Mouse (Mus musculus): Measurements from ENCODE around the gene Bace2. TPM values are rescaled to one million over a fixed set of nuclear protein-coding genes. Genes with fewer than 3 reads are reported as not detected.

Bace2 gene
- polyA plus RNA-seq, 2 experiments from 2014 or later: 0.10 to 2.0 TPM

DNA sequence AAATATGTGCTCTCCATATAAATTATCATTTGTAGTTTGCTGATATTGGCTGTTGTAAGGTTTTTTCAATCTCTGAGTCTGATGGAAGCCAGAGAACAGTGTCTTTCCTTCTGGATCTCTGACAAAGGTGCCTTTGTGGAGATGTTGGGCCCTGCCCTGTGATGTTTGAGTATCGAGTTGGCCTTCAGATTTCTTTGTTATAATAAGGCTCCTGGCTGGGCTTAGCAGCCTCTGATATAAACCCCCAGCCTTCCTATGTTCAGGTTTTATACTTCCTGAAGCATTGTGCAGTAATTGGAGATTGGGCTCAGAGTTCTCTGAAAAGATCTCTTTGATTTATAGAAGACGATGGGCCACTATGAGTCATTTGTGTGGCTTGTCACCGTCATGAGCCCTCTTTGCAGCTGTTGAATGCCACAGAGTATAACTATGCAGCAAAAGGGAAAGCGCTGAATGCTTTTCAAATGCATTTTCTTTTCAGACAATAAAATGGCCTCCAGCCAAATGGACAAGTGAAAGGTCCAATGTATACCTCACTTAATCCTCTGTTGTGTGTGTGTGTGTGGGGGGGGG, 45.8 kb downstream of the Bace2 start:
- peak; percentile 68 for ATAC-seq

DNA sequence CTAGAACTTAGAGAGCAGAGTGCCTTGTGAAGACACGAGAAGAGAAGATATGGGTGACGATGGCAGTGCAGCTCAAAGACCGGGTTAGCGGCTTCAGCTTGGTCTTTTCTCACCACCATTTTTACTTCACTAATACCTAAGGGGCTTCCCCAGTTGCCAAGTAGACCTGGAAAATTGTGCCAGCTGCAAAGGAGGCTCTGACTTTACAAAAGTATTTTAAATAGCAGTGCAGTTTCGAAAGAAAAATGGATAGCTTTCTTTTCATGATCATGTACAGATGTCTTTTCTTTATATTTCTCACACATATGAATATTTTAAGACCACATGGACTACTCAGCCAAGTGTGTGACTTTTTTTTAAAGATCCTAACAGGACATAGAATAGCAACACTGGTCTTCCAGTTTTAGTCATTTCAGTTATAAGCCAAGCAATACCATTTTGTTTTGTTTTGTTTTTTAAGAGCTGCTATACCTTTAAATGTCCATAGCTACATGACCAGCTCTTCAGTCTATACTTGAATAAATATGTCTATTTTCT, 49.0 kb downstream of the Bace2 start:
- ATAC-seq: no peak

DNA sequence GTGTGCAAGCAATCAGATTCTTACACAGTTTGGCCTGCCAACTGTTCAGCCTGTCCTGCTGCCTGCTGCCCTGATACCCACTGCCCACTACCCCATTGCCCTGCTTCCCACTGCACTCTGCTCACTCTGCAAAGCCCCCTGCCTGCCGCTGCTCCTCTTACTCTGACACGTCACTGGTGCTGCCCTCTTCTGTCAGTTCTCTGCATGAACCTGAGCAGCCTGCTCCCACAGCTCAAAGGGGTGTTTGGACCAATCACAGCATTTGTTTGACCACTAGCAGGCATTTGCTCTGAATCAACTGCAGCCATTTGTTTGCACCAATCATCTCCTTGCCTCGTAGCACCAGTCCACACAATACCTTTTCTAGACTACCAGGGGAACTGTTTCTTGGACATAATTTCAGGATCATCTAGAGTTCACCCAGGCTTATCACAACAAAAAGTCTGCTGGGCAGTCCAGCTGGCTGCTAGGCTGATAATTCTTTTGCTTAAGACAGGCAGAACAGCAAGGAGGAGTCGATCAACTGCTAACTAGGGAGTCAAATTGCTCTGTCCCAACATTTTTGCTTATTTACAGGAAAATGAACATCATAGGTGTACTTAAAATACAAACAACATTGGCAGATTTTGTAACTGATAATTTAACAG, 61.5 kb downstream of the Bace2 start:
- no peak for ATAC-seq

GRCm38 (mm10) chr16:97418749-97419453, 62.4 kb downstream of the Bace2 start:
- ATAC-seq: no peak

- ATAC-seq: no peak
Observed at GRCm38 (mm10) chr16:97421671-97422070, 65.1 kb downstream of the Bace2 start.

DNA sequence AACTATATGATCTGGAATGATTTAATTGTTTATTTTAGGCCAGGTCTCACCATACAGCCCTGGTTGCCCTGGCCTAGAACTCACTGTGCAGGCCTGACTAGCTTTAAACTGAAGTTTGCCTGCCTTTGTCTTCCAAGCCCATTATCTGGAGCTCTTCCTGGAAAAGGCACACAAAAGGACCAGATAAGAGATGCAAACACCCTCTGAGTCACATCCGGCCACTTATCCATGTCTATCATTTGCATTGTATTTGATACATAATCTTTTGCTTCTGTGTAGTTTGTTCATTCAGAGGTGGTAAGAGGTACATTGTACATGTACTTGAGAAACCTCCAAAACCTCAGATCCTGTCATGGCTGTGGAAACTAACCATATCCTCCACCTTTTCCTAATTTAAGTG, 67.1 kb downstream of the Bace2 start:
- ATAC-seq: no peak

- ATAC-seq: no peak
Observed at GRCm38 (mm10) chr16:97428026-97428425, 71.5 kb downstream of the Bace2 start.

DNA sequence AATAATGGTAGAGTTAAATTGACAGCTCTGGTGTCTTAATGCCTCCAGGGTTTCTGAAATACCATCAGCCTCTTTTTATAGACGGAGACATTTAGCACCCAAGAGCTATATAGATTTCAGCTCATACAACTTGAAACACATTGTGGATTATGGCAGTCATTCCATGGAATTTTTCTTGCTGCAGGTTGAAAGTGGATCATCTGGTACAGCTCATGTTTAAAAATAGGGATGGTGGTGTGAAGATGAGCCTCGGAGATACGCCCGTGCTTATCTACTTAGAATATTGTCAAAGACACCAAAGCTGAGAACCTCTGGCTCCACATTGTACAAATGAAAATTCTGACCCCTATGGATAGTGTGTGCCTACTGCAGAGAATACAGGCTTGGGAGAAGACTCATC, 73.5 kb downstream of the Bace2 start:
- ATAC-seq: no peak

DNA sequence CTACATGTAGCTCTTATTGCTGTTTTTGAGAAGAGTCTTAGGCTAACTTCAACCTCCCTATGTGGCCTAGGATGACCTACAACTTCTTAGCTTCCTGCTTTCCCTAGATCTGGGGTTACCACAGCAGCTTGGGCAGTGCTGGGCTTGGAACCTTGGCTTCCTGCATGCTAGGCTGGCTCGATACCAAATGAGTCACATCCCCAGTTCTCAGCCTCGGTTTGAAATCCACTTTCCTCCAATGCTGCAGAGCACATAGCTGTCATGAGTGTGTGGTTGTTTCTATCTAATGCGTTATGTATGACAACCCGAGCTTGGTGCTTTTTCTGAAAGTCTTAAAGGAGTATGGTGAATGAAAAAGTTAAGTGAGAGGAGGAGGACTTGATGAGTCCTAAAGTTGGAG, 74.8 kb downstream of the Bace2 start:
- no peak for ATAC-seq

DNA sequence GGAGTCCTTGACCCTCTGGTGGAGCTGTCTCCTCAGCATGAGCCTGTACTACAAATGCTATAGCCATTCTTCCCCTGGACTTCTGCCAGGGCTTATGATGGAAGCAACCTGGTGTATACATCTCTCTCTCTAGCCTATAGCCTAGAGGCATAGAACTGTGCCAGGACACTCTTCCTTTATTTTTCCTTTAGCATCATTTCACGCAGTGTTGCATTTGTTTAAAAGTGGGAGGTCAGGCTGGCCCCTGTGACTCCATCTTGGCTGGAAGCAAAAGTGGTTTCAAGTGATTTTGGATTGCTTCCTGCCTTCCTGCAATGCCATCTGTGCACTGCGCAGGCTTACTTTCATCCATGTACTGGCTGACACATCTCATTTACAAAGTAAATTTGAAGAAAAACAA, 77.7 kb downstream of the Bace2 start:
- ATAC-seq: no peak

- ATAC-seq: no peak
Observed at GRCm38 (mm10) chr16:97437448-97438056, 81.0 kb downstream of the Bace2 start.

GRCm38 (mm10) chr16:97438191-97438590, 81.6 kb downstream of the Bace2 start:
- no peak for ATAC-seq

- no peak for ATAC-seq
Observed at GRCm38 (mm10) chr16:97441967-97442366, 85.4 kb downstream of the Bace2 start.

- ATAC-seq: peak; percentile 82
Observed at GRCm38 (mm10) chr16:97443670-97444263, 87.2 kb downstream of the Bace2 start.

GRCm38 (mm10) chr16:97447386-97447785, 90.8 kb downstream of the Bace2 start:
- no peak for ATAC-seq

GRCm38 (mm10) chr16:97459831-97460230, 103.3 kb downstream of the Bace2 start:
- no peak for ATAC-seq

DNA sequence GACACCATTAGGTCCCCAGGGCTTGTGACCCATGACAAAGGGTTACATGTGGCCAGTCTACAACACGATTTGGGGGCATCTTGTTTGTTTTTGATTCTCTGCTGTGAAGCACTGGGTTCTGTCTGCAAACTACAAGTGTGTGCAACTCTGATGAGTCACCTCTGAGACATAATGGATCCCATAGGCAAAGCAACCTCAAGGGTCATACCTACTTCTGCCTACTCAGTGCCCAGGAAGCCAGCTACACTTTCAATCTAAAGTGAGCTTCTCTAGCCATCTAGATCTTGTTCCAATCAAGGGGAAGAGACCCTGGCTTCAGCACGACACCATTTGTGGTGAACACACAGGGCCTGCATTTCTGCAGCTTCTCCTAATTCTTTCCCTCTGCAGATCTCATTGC, 104.7 kb downstream of the Bace2 start:
- ATAC-seq: no peak

DNA sequence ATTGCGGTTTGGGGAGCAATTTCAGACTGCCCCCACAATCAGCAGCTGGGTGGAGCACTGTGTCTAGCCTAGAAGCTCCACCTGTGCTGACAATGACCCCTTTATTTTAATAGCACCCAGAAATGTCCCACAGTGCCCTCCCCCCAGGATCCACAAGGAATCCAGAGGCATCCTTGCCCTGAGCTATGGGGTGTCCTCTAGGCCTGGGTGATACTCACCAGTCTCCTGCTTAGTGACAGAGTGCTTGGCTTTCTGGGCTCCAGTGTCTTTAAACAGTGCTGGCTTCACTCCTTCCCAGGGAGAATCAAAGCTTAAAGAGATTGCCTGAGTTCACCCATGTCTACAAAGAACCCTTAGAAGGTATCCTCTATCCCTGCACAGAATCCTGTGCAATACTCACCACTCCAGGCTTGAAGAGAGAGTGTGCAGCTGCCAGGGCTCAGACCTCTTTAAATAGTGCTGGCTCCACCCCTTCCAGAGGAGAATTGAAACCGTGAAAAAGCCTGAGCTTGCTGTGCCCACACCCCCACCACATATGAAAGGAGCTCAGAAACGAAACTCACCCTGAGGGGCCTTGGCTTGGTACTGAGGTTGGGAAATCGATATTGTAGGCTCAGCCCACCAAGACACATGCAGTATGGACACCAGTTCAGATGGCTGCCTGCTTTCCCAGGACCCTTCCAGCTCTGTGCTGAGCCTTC, 106.1 kb downstream of the Bace2 start, which contains the start of gene Mx1:
Gene Mx1, minus strand, starts transcription at position 427 of the 701 bp plus-strand sequence.
- peak; percentile 82 for ATAC-seq

DNA sequence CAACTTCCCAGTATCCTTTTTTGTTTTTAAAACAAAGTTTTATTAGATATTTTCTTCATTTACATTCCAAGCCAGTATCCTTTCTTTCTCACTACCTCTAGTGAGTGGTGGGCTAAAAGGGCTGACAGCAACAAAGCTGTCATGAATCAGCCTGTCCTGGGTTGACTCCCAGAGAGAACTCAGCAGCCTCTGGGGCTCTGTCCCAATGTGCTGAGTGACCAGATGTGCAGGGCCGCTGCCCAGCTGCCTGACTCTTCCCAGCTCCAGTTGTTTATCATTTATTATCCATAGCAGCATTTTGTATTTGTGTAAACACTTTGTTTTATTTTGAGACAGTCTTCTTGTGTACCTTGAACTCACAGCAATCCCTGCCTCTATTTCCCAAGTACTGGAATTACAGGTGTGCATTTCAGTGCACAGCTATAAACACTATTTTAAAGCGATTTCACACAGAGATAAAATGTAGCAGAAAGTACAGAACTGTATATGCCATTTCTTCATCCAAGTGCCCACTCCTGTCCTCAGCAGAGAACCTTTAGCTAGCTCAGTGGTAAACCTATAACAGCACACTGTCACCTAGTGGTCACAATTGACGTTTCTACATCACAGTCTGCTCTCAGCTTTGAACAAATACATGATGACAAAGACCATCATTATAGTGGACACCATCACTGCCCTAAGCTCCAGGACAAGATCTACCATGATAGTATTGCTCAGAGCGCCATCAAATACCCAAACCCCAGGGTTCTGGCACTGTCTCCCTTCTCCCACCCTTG, 109.8 kb downstream of the Bace2 start:
- ATAC-seq: peak; percentile 38

DNA sequence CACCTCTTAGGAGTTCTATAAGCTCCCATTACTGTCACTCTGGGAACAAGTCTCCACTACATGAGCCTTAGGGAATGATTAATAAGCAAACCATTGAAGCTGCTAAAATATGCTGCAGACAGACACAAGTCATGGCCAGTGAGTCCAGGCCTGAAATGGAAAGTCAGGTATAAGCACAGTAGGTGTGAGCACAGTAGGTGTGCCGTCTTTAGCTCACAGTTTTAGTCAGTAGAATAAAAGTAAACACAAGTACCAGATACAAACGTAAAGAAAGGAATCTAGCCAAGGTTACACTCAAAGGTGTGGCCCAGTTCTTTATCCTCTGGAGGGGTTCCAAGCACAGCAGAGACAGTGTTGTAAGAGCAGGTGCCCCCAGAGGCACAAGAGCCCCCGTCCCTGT, 110.9 kb downstream of the Bace2 start:
- ATAC-seq: no peak
